Mouse (Mus musculus) thymus, adult 2 months (tissue): ENCODE measurements around the gene Net1. TPM values are rescaled to one million over a fixed set of nuclear protein-coding genes. Genes with fewer than 3 reads are reported as not detected.
"Not testable (repeated sequence)": the region's sequence is repeated elsewhere in the genome, so short reads cannot be mapped to it uniquely, and the experiment has no call there.

ENCODE experiments used
- DNase-seq: peaks from one replicate; pipeline ENCODE4 v3.0.0; 2021
- H3K27ac ChIP-seq: fragments of 200-500 bp; 2 replicates; pipeline ENCODE4 v1.5.1; 2012; ENCODE audit warnings: low read length, control low read depth; ENCODE audit not compliant: control insufficient read depth, insufficient read depth
- H3K27me3 ChIP-seq: fragments of 200-500 bp; 2 replicates; pipeline ENCODE4 v1.6.1; 2012; ENCODE audit warnings: mild to moderate bottlenecking, low read length, moderate library complexity, mixed read lengths; ENCODE audit not compliant: control insufficient read depth, insufficient read depth
- H3K36me3 ChIP-seq: fragments of 200-500 bp; 2 replicates; pipeline ENCODE4 v1.6.1; 2012; ENCODE audit warnings: mild to moderate bottlenecking, low read length, moderate library complexity; ENCODE audit not compliant: control insufficient read depth, insufficient read depth
- H3K4me1 ChIP-seq: fragments of 200-500 bp; replicated peaks from 2 replicates; pipeline ENCODE4 v1.6.1; 2012; ENCODE audit warnings: low read length; ENCODE audit not compliant: control insufficient read depth, insufficient read depth
- H3K4me3 ChIP-seq: fragments of 200-500 bp; 2 replicates; pipeline ENCODE4 v1.5.1; 2012; ENCODE audit warnings: mild to moderate bottlenecking, low read length, control low read depth, moderate library complexity; ENCODE audit not compliant: control insufficient read depth, insufficient read depth
- CTCF ChIP-seq: fragments of 200-500 bp; IDR thresholded peaks from 2 replicates; pipeline ENCODE4 v1.5.1; 2012; ENCODE audit warnings: mild to moderate bottlenecking, control low read depth, low read length, moderate library complexity, borderline replicate concordance; ENCODE audit not compliant: control insufficient read depth, poor library complexity, insufficient read depth; ENCODE audit errors: extremely low read depth
- POLR2A ChIP-seq: fragments of 200-500 bp; IDR thresholded peaks from 2 replicates; pipeline ENCODE4 v1.6.1; 2012; ENCODE audit warnings: mild to moderate bottlenecking, low read length, control low read depth, moderate library complexity; ENCODE audit not compliant: control insufficient read depth, poor library complexity, insufficient read depth; ENCODE audit errors: extremely low read depth
- WGBS: fragments of 180-500 bp; shearing (Covaris S2); methylation state at CpG from one replicate; pipeline ENCODE4 v1.1.7; 2018; 5-methylcytosine and 5-hydroxymethylcytosine counted together
- polyA plus RNA-seq: library from polyadenylated mRNA; depleted of rRNA; stranded (reverse); fragments of >200 nt; gene quantifications from 2 replicates; pipeline ENCODE4 v1.2.3, GENCODE M21; 2012

Gene Net1
- polyA plus RNA-seq, 1 experiment, result 24.4 TPM

DNA sequence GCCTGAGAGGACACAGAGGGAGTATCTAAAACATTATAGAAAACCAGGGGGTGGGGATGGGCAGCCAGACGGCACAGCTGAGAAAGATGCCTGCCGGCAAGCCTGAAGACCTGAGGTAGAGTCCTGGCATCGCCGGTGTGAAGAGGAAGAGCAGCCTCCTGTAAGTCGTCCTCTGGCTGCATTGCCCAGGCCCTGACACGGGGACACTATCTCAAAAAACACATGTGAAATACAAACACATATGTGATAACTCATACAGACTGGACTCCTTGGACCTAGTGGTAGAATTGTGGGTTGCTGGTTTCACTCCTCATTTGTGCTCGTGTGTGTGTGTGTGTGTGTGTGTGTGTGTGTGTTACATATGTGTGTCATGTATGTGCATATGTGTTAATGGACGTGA, 56.8 kb downstream of the Net1 start:
- no peak for DNase-seq

DNA sequence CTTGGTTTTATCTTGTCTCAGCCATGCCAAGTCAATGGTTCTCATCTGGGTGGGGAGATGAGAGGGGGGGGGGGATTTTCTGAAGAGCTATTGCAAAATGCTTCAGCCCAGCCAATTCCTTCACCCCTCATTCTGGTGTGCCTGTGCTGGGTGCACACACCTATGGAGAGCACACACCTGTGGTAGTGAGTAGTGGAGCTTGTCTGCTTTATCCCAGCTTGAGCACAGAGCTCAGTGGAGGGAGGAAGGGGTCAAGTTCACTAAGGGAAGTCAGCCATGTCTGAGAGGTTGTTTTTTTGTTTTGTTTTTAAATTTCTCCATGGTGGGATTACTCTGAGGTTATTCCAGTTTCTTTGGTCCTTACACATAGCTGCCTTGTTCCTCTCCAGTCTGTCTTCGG, 61.8 kb downstream of the Net1 start:
- Histone ChIP-seq H3K27me3 (no peaks in the 10 kb centered on the region), H3K27ac (no peak overlapping the region), H3K4me1 (no peaks in the 10 kb centered on the region), H3K4me3 (no peak overlapping the region), H3K36me3 (no peaks in the 10 kb centered on the region)
- TF ChIP-seq POLR2A, result no peak
- TF ChIP-seq CTCF, result no peak
- no peak for DNase-seq
- WGBS, result 92% methylated on average over 1 of the region's 1 CpGs

More for the DNA sequence above, 56.8 kb downstream of the Net1 start:
- 95% methylated on average over 8 of the region's 8 CpGs for WGBS
- H3K4me3 ChIP-seq, result no peak overlapping the region
- no peaks in the 10 kb centered on the region for H3K36me3 ChIP-seq
- H3K27ac ChIP-seq, result no peak overlapping the region
- TF ChIP-seq POLR2A (no peak), CTCF (no peak)
- no peaks in the 10 kb centered on the region for H3K27me3 ChIP-seq
- no peaks in the 10 kb centered on the region for H3K4me1 ChIP-seq

DNA sequence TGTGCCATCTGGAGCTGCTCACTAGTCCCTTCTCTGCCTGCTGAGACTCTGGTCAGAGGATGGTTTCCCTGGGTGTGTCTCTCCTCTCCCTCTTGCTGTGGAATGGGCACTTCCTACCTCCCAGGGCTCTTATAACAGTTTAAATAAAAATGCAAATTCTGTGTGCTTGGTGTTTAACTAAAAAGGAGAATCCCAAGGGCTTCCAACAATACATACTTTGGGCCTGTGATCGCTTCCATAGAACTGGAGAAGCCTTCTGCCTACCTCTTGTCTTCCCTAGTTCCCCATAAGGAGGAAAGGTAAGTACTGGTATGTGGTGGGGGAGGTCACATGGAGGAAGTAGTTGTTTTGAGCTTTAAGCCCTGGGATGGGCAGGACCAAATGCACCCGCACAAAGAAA, 63.2 kb downstream of the Net1 start:
- no peaks in the 10 kb centered on the region for H3K36me3 ChIP-seq
- H3K4me3 ChIP-seq, result no peak overlapping the region
- TF ChIP-seq CTCF (no peak), POLR2A (no peak)
- WGBS, result 58% methylated on average over 2 of the region's 2 CpGs
- H3K4me1 ChIP-seq, result no peaks in the 10 kb centered on the region
- H3K27ac ChIP-seq, result no peak overlapping the region
- H3K27me3 ChIP-seq, result no peaks in the 10 kb centered on the region
- no peak for DNase-seq

DNA sequence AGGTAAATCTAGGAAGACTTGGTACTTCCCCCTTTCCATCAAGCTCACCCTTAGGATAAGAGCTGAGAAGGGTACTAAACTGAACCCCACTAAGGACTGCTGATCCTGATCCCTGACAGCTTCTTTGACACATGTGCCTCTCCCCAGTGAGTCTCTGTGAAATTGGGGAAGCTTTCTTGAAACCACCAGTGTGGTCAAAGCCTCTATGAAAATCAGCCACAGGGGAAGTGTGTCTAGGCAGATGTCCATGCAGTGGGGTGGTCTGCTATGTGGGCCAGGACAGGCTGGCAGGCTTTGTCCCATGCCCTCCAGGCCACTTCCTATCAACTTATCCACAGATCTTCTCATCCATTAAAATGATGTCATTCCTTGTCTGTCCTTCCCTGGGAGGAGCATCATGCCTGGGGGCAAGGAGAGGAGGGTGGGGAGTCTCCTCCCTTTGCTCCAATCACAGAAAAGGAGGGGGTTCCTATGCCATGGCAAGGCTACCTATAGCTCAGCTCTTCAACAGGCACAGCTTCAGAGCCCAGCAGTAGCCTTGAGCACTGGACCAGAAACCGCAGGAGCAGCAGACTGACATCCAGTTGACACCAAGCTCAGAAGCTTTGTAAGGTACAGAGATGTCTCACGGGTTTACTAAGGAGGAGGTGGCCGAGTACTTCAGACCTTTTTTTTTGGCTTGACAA, 64.2 kb downstream of the Net1 start, which contains the start of gene Calm5:
Calm5 (plus strand) TSS at position 526 of the 686 bp plus-strand sequence.
- not testable (repeated sequence) for DNase-seq, H3K36me3 ChIP-seq, H3K4me1 ChIP-seq, H3K4me3 ChIP-seq, H3K27ac ChIP-seq, H3K27me3 ChIP-seq
- WGBS, result 29% methylated on average over 3 of the region's 3 CpGs

- 88% methylated on average over 1 of the region's 1 CpGs for WGBS
- no peaks in the 10 kb centered on the region for H3K27me3 ChIP-seq
- H3K4me3 ChIP-seq, result no peak overlapping the region
- no peaks in the 10 kb centered on the region for H3K36me3 ChIP-seq
- H3K27ac ChIP-seq, result no peak overlapping the region
- H3K4me1 ChIP-seq, result no peaks in the 10 kb centered on the region
- no peak for TF ChIP-seq POLR2A
- no peak for TF ChIP-seq CTCF
- no peak for DNase-seq
Observed at GRCm38 (mm10) chr13:3850330-3850729, 67.7 kb downstream of the Net1 start.

DNA sequence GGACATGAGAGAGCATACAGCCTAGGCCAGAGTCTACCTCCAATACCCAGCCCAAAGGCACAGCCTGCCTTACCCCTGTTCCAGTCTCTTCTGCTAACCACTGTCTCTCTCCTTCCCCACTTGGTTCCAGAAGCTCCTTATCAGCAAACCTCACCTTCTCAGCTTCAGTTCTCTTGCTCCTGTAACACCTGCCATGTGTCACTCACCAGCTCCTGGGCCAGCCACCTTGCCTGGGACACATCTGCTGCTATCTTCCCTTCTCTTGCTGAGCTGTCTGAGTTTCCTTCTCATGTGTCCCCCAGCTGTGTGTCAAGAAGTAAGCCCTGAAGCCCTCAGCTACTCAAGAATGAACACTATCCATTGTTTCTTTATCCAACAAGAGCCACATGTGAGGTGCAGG, 77.4 kb downstream of the Net1 start:
- not testable (repeated sequence) for H3K4me1 ChIP-seq, H3K27ac ChIP-seq, H3K27me3 ChIP-seq, H3K36me3 ChIP-seq, H3K4me3 ChIP-seq, DNase-seq

- H3K36me3 ChIP-seq, result not testable (repeated sequence)
Observed at GRCm38 (mm10) chr13:3837312-3837807, 80.7 kb downstream of the Net1 start, which contains the start of gene Calm4. TSS of gene Calm4 (plus strand) at chr13:3837757.

DNA sequence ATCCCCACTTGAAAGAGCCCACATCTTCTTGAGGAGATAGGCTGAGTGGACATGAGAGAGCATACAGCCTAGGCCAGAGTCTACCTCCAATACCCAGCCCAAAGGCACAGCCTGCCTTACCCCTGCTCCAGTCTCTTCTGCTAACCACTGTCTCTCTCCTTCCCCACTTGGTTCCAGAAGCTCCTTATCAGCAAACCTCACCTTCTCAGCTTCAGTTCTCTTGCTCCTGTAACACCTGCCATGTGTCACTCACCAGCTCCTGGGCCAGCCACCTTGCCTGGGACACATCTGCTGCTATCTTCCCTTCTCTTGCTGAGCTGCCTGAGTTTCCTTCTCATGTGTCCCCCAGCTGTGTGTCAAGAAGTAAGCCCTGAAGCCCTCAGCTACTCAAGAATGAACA, 84.4 kb downstream of the Net1 start:
- not testable (repeated sequence) for H3K4me3 ChIP-seq, H3K27me3 ChIP-seq, H3K4me1 ChIP-seq, DNase-seq, H3K36me3 ChIP-seq, H3K27ac ChIP-seq

More at GRCm38 (mm10) chr13:3837312-3837807, 80.7 kb downstream of the Net1 start, which contains the start of gene Calm4:
- H3K27me3 ChIP-seq, H3K27ac ChIP-seq, H3K4me3 ChIP-seq, DNase-seq, H3K4me1 ChIP-seq: not testable (repeated sequence)
